Mouse (Mus musculus): Measurements from ENCODE around the gene Gm20721.

GRCm38 (mm10) chr2:174310913-174311514 lies 35.5 kb downstream of the Gm20721 start:
- 0 out of 2 replicates have a peak, but pooled peaks have one; percentile 52 for TF ChIP-seq EP300 (IDR thresholded peaks at IDR 0.05; ENCODE audit: insufficient read depth, low read depth, low read length)
- peak; percentile 90 for TF ChIP-seq CTCF (IDR thresholded peaks at IDR 0.05)
- TF ChIP-seq POLR2A (IDR thresholded peaks at IDR 0.05; ENCODE audit: insufficient read depth, low read depth, low read length): no peak

Measured in heart, adult 2 months (tissue).